Comparison of ENCODE assay signal across 18 mouse cellular contexts in genomic region chr5:103441706-103442105, GRCm38 (mm10). TPM values are rescaled to one million over a fixed set of nuclear protein-coding genes. Genes with fewer than 3 reads are reported as not detected.
DNase-seq lines count a peak whose midpoint lies in the region; ATAC-seq and TF ChIP-seq lines count a peak whose summit lies in the region.
"Had no signal": no experiment of that assay in that cellular context is flagged by ENCODE, and none has a peak within 500 bp of the region (broad histone marks: within the 10 kb centered on the region; RNA-seq: fewer than 3 reads in every experiment).

No protein-coding gene starts in this region.

- ATAC-seq in forebrain, embryonic 11.5 days (replicated peaks; ENCODE audit: low FRiP score) = no peak
- no peak for ATAC-seq in forebrain, embryonic 16.5 days
- ATAC-seq in kidney, postnatal 0 days (replicated peaks; ENCODE audit: low FRiP score, low read depth) = no peak
- ATAC-seq in kidney, embryonic 16.5 days (ENCODE audit: low FRiP score, low TSS enrichment) = no peak
- ATAC-seq in midbrain, embryonic 13.5 days = no peak
- ATAC-seq in midbrain, embryonic 16.5 days = no peak
- no peak for ATAC-seq in erythroid progenitor cell, adult 5-6 weeks (replicated peaks; ENCODE audit: low FRiP score, poor library complexity, severe bottlenecking)
- ATAC-seq: forebrain, postnatal 0 days; intestine, embryonic 15.5 days had no signal

- DNase-seq in forebrain, embryonic 11.5 days (ENCODE audit: low spot score) = no peak
- peak; percentile 27 for DNase-seq in kidney, postnatal 0 days (ENCODE audit: low spot score)
- peak; percentile 60 for DNase-seq in Muller cell, postnatal 12 days (ENCODE audit: inconsistent ontology term)
- DNase-seq: adrenal gland, postnatal 10 days; cerebellum, adult 11 months; cerebellum, adult 8-10 months; cerebellum, postnatal 14 days; gastrocnemius, postnatal 14 days; kidney, adult 18-20 months had no signal

- peak overlapping the region; percentile 5; the same call in 1 of the 2 replicates for H3K4me2 ChIP-seq in forebrain, embryonic 11.5 days (ENCODE audit: low read depth, low read length, severe bottlenecking)
- H3K4me2 ChIP-seq in forebrain, embryonic 16.5 days (ENCODE audit: low read length) = no peak overlapping the region
- no peak overlapping the region for H3K4me2 ChIP-seq in kidney, postnatal 0 days (ENCODE audit: low read length)
- H3K4me2 ChIP-seq in kidney, embryonic 16.5 days (replicated peaks; ENCODE audit: low read depth, low read length) = no peak overlapping the region
- H3K4me2 ChIP-seq in midbrain, embryonic 13.5 days (replicated peaks) = no peak overlapping the region
- H3K4me2 ChIP-seq in midbrain, embryonic 16.5 days (ENCODE audit: low read length) = no peak overlapping the region
- H3K4me2 ChIP-seq: embryonic facial prominence, embryonic 13.5 days; heart, embryonic 12.5 days; intestine, embryonic 15.5 days had no signal

- H3K9ac ChIP-seq in forebrain, embryonic 11.5 days (ENCODE audit: low read length) = no peak overlapping the region
- H3K9ac ChIP-seq in forebrain, embryonic 16.5 days (replicated peaks; ENCODE audit: low read depth, low read length) = no peak overlapping the region
- no peak overlapping the region for H3K9ac ChIP-seq in kidney, postnatal 0 days (ENCODE audit: low read depth, low read length)
- H3K9ac ChIP-seq in kidney, embryonic 16.5 days (replicated peaks; ENCODE audit: low read length) = no peak overlapping the region
- H3K9ac ChIP-seq in midbrain, embryonic 13.5 days (replicated peaks) = no peak overlapping the region
- H3K9ac ChIP-seq in midbrain, embryonic 16.5 days (ENCODE audit: low read depth, low read length) = no peak overlapping the region
- H3K9ac ChIP-seq: embryonic facial prominence, embryonic 13.5 days; forebrain, postnatal 0 days; heart, embryonic 12.5 days; intestine, embryonic 15.5 days had no signal

- H3K36me3 ChIP-seq in forebrain, embryonic 11.5 days (ENCODE audit: control insufficient read depth, insufficient read depth, low read length) = no peaks in the 10 kb centered on the region
- H3K36me3 ChIP-seq in forebrain, embryonic 16.5 days (ENCODE audit: control insufficient read depth, insufficient read depth) = no peaks in the 10 kb centered on the region
- H3K36me3 ChIP-seq in kidney, postnatal 0 days (ENCODE audit: insufficient read depth, low read length) = no peaks in the 10 kb centered on the region
- H3K36me3 ChIP-seq in kidney, embryonic 16.5 days (ENCODE audit: insufficient read depth, low read length) = no peaks in the 10 kb centered on the region
- H3K36me3 ChIP-seq in midbrain, embryonic 13.5 days = no peaks in the 10 kb centered on the region
- H3K36me3 ChIP-seq in midbrain, embryonic 16.5 days (ENCODE audit: control insufficient read depth, insufficient read depth, low read length) = no peaks in the 10 kb centered on the region
- H3K36me3 ChIP-seq: embryonic facial prominence, embryonic 13.5 days; heart, embryonic 12.5 days; intestine, embryonic 15.5 days had no signal

- no peaks in the 10 kb centered on the region for H3K27me3 ChIP-seq in forebrain, embryonic 11.5 days (ENCODE audit: control insufficient read depth, insufficient read depth, low read length)
- no peaks in the 10 kb centered on the region for H3K27me3 ChIP-seq in forebrain, embryonic 16.5 days (replicated peaks; ENCODE audit: control insufficient read depth, insufficient read depth, low read length)
- H3K27me3 ChIP-seq in kidney, postnatal 0 days (ENCODE audit: insufficient read depth, low read length) = no peaks in the 10 kb centered on the region
- no peaks in the 10 kb centered on the region for H3K27me3 ChIP-seq in kidney, embryonic 16.5 days (ENCODE audit: insufficient read depth, low read length)
- no peaks in the 10 kb centered on the region for H3K27me3 ChIP-seq in midbrain, embryonic 13.5 days
- no peaks in the 10 kb centered on the region for H3K27me3 ChIP-seq in midbrain, embryonic 16.5 days (ENCODE audit: control insufficient read depth, insufficient read depth, low read depth, low read length)
- H3K27me3 ChIP-seq: embryonic facial prominence, embryonic 13.5 days; heart, embryonic 12.5 days; intestine, embryonic 15.5 days had no signal

- peaks cover 5% of the 10 kb centered on the region for H3K4me1 ChIP-seq in forebrain, embryonic 11.5 days (replicated peaks; ENCODE audit: control insufficient read depth, insufficient read depth, low read length)
- H3K4me1 ChIP-seq in forebrain, embryonic 16.5 days (replicated peaks; ENCODE audit: control insufficient read depth, insufficient read depth, low read length) = no peaks in the 10 kb centered on the region
- H3K4me1 ChIP-seq in kidney, postnatal 0 days (replicated peaks; ENCODE audit: insufficient read depth, low read length) = 0 out of 2 replicates have a peak, but pooled peaks cover under 1% of the 10 kb centered on the region
- H3K4me1 ChIP-seq in kidney, embryonic 16.5 days (ENCODE audit: insufficient read depth, low read length) = peaks cover 1% of the 10 kb centered on the region
- H3K4me1 ChIP-seq in midbrain, embryonic 13.5 days (replicated peaks) = peaks cover 14% of the 10 kb centered on the region
- peaks cover 6% of the 10 kb centered on the region; the same call in 1 of the 2 replicates for H3K4me1 ChIP-seq in midbrain, embryonic 16.5 days (ENCODE audit: control insufficient read depth, insufficient read depth, low read length)

- no peak overlapping the region for H3K4me3 ChIP-seq in forebrain, embryonic 11.5 days (ENCODE audit: low read depth, low read length)
- H3K4me3 ChIP-seq in forebrain, embryonic 16.5 days (replicated peaks; ENCODE audit: low read length) = no peak overlapping the region
- no peak overlapping the region for H3K4me3 ChIP-seq in kidney, postnatal 0 days (replicated peaks; ENCODE audit: low read depth, low read length)
- no peak overlapping the region for H3K4me3 ChIP-seq in kidney, embryonic 16.5 days (ENCODE audit: low read length)
- no peak overlapping the region for H3K4me3 ChIP-seq in midbrain, embryonic 13.5 days (replicated peaks)
- no peak overlapping the region for H3K4me3 ChIP-seq in midbrain, embryonic 16.5 days (ENCODE audit: low read depth, low read length)
- H3K4me3 ChIP-seq: embryonic facial prominence, embryonic 13.5 days; heart, embryonic 12.5 days; intestine, embryonic 15.5 days had no signal

- 7% methylated on average over 4 of the region's 4 CpGs for WGBS in forebrain, embryonic 11.5 days
- 8% methylated on average over 4 of the region's 4 CpGs for WGBS in forebrain, embryonic 16.5 days
- WGBS in kidney, postnatal 0 days = 45% methylated on average over 4 of the region's 4 CpGs
- WGBS in kidney, embryonic 16.5 days = 41% methylated on average over 4 of the region's 4 CpGs
- WGBS in midbrain, embryonic 13.5 days = 11% methylated on average over 4 of the region's 4 CpGs
- WGBS in midbrain, embryonic 16.5 days = 9% methylated on average over 4 of the region's 4 CpGs

- no peak for TF ChIP-seq CTCF in kidney, postnatal 0 days (IDR thresholded peaks at IDR 0.05; ENCODE audit: low read depth)

- H3K9me3 ChIP-seq in forebrain, embryonic 11.5 days (ENCODE audit: control insufficient read depth, low read length) = no peaks in the 10 kb centered on the region
- no peaks in the 10 kb centered on the region for H3K9me3 ChIP-seq in forebrain, embryonic 16.5 days (ENCODE audit: control insufficient read depth, low read length)
- H3K9me3 ChIP-seq in kidney, postnatal 0 days (replicated peaks; ENCODE audit: low read length) = no peaks in the 10 kb centered on the region
- H3K9me3 ChIP-seq in kidney, embryonic 16.5 days (ENCODE audit: low read length) = no peaks in the 10 kb centered on the region
- H3K9me3 ChIP-seq in midbrain, embryonic 13.5 days = no peaks in the 10 kb centered on the region
- H3K9me3 ChIP-seq in midbrain, embryonic 16.5 days (replicated peaks; ENCODE audit: control insufficient read depth, low read length, poor library complexity, severe bottlenecking) = no peaks in the 10 kb centered on the region
- H3K9me3 ChIP-seq: embryonic facial prominence, embryonic 13.5 days; heart, embryonic 12.5 days; intestine, embryonic 15.5 days had no signal

- H3K27ac ChIP-seq in forebrain, embryonic 11.5 days (ENCODE audit: low read depth, low read length) = 0 out of 2 replicates have a peak overlapping the region, but pooled peaks have one; percentile 25
- H3K27ac ChIP-seq in forebrain, embryonic 16.5 days (ENCODE audit: low read length) = no peak overlapping the region
- no peak overlapping the region for H3K27ac ChIP-seq in kidney, postnatal 0 days
- H3K27ac ChIP-seq in kidney, embryonic 16.5 days (ENCODE audit: low read length) = no peak overlapping the region
- peak overlapping the region; percentile 47; the same call in 1 of the 2 replicates for H3K27ac ChIP-seq in midbrain, embryonic 13.5 days
- no peak overlapping the region for H3K27ac ChIP-seq in midbrain, embryonic 16.5 days (ENCODE audit: low read length)
- H3K27ac ChIP-seq: embryonic facial prominence, embryonic 13.5 days; intestine, embryonic 15.5 days had no signal

RNA-seq across cellular contexts. Expression of gene Ptpn13, which starts 16.7 kb away (rescaled TPM):
- polyA plus RNA-seq in forebrain, embryonic 11.5 days (2014; fragmentation: Nextera tagmentation; extraction: Ambion mirVana) = 17.4 and 20.3 TPM in 2 replicates
- polyA plus RNA-seq in forebrain, embryonic 16.5 days (2015; fragmentation: Nextera tagmentation; extraction: Ambion mirVana) = 4.1 and 4.8 TPM in 2 replicates
- 20.4 and 20.8 TPM in 2 replicates for polyA plus RNA-seq in kidney, postnatal 0 days (2015; fragmentation: Nextera tagmentation; extraction: Ambion mirVana)
- 31.1 and 32.8 TPM in 2 replicates for polyA plus RNA-seq in kidney, embryonic 16.5 days (2015; fragmentation: Nextera tagmentation; extraction: Ambion mirVana)
- polyA plus RNA-seq in midbrain, embryonic 13.5 days (2015; fragmentation: Nextera tagmentation; extraction: Ambion mirVana) = 6.8 and 8.7 TPM in 2 replicates
- 3.6 and 3.9 TPM in 2 replicates for polyA plus RNA-seq in midbrain, embryonic 16.5 days (2015; fragmentation: Nextera tagmentation; extraction: Ambion mirVana)
- total RNA-seq in erythroid progenitor cell, adult 5-6 weeks (2015; ENCODE audit: low replicate concordance) = 0.36 and 1.7 TPM in 2 replicates
- 1.4 and 2.2 TPM in 2 replicates for total RNA-seq in erythroid progenitor cell, adult 5-6 weeks (2017; ENCODE audit: low replicate concordance)

Comparison
In these comparisons a context has a peak if more than half of its experiments do, and no peak if none do; other contexts are left out.
1. H3K27ac ChIP-seq: peak in forebrain, embryonic 11.5 days (single experiment) and midbrain, embryonic 13.5 days (single experiment); none in forebrain, embryonic 16.5 days (single experiment), kidney, postnatal 0 days (single experiment), kidney, embryonic 16.5 days (single experiment) and midbrain, embryonic 16.5 days (single experiment).